Mouse (Mus musculus) E14TG2a.4 (cell line): Measurements from ENCODE around the gene Nxn.

Source experiments
- CTCF ChIP-seq: conservative IDR thresholded peaks from 2 replicates; pipeline ENCODE4 v1.5.1; 2014; ENCODE audit warnings: low read length
- POU5F1 ChIP-seq: IDR thresholded peaks from 2 replicates; pipeline ENCODE4 v1.6.1; 2014; ENCODE audit warnings: low read length, borderline replicate concordance

- no peak for TF ChIP-seq CTCF
- no peak for TF ChIP-seq POU5F1
Observed at GRCm38 (mm10) chr11:76292831-76293230, 106.1 kb downstream of the Nxn start.
